Mouse (Mus musculus) intestine, embryonic 16.5 days (tissue): Measurements from ENCODE around the gene Uvrag. TPM values are rescaled to one million over a fixed set of nuclear protein-coding genes. Genes with fewer than 3 reads are reported as not detected.

Source experiments
- ATAC-seq: fragments of 200-750 bp; cut with Nextera tagmentation; 2 replicates; pipeline ENCODE4 v1.8.0; 2017; ENCODE audit warnings: moderate TSS enrichment, moderate library complexity
- H3K27ac ChIP-seq: fragments of 300-500 bp; sonication (generic); 2 replicates; pipeline ENCODE4 v1.5.1; 2014; ENCODE audit warnings: mild to moderate bottlenecking, low read length
- H3K27me3 ChIP-seq: fragments of 300-500 bp; sonication (generic); replicated peaks from 2 replicates; pipeline ENCODE4 v1.6.1; 2014; ENCODE audit warnings: low read length, control low read depth, mixed read lengths; ENCODE audit not compliant: control insufficient read depth, insufficient read depth
- H3K36me3 ChIP-seq: fragments of 300-500 bp; sonication (generic); 2 replicates; pipeline ENCODE4 v1.6.1; 2014; ENCODE audit warnings: low read length, control low read depth; ENCODE audit not compliant: control insufficient read depth, insufficient read depth
- H3K4me1 ChIP-seq: fragments of 300-500 bp; sonication (generic); 2 replicates; pipeline ENCODE4 v1.6.1; 2014; ENCODE audit warnings: low read length, control low read depth, mixed read lengths; ENCODE audit not compliant: control insufficient read depth, insufficient read depth
- H3K4me2 ChIP-seq: fragments of 300-500 bp; sonication (generic); 2 replicates; pipeline ENCODE4 v1.6.1; 2014; ENCODE audit warnings: low read depth, low read length, control low read depth
- H3K4me3 ChIP-seq: fragments of 300-500 bp; sonication (generic); 2 replicates; pipeline ENCODE4 v1.5.1; 2014; ENCODE audit warnings: mild to moderate bottlenecking, low read length
- H3K9ac ChIP-seq: fragments of 300-500 bp; sonication (generic); 2 replicates; pipeline ENCODE4 v1.6.1; 2014; ENCODE audit warnings: low read depth, low read length
- H3K9me3 ChIP-seq: fragments of 300-500 bp; sonication (generic); 2 replicates; pipeline ENCODE4 v1.6.1; 2016; ENCODE audit warnings: low read length, control low read depth; ENCODE audit not compliant: control insufficient read depth
- WGBS: fragments of 180-500 bp; shearing (Covaris S2); extraction: QIAGEN DNeasy Blood & Tissue Kit; methylation state at CpG from one replicate; pipeline ENCODE4 v1.1.7; 2014; 5-methylcytosine and 5-hydroxymethylcytosine counted together
- polyA plus RNA-seq: library from polyadenylated mRNA; unstranded; fragments of >200 nt; fragmentation: Nextera tagmentation; extraction: Ambion mirVana; gene quantifications from 2 replicates; pipeline ENCODE4 v1.2.1, GENCODE M21; 2015

The Uvrag gene
- 17.4 and 18.3 TPM in 2 replicates for polyA plus RNA-seq

DNA sequence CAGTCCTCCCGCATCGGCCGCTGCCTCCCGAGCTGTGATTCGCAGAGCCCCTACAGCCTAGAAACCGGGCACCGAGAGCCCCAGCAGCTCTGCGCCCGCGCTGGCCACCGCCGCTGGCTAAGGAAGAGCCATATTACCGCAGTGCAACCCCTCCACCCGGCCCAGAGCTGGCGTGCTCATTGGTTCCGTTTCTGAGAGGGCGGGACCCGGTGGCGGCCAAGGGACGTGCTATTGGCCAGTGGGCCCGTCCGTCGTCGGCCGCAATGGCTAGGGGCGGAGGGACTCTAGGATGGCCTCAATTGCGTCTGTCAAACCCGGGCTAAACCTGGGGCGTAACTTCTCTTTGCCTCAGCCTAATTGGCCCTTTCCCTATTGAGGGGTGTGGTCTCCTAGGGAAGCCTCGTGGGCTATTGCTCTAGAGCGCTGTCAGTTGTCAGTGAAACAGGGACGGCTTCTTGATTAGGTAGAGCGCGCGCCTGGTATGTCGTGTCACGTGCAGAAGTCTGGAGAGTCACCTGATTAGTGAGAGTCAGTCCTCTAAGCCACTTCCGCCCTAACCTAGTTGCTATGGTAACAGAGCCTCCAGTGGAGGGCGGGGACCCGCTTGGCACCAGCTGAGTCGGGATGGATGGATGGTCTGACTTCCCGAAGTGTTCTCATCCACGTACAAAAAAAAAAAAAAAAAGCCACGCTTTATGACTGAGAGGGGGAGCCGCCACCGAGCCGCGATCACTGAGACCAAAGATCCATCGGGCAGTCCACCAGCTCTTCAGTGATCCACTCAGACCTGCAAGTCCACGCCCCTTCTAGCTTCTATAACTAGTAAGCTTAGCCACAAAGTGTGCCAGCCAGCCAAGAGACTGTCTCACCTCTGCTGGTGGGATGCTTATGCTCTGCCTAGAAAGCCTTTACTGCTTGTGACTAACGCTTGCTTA is at the start of gene Uvrag:
TSS of gene Uvrag (minus strand) at position 158 of the 935 bp plus-strand sequence.
- H3K9ac ChIP-seq: peak within 1 kb of the TSS; percentile 97
- peak within 1 kb of the TSS; percentile 81 for H3K4me2 ChIP-seq
- H3K4me1 ChIP-seq: peaks cover 16% of the 10 kb centered on the region
- no peaks in the 10 kb centered on the region for H3K9me3 ChIP-seq
- H3K36me3 ChIP-seq: no peaks in the 10 kb centered on the region
- H3K4me3 ChIP-seq: peak within 1 kb of the TSS; percentile 97
- under 1% methylated on average over 51 of the region's 51 CpGs for WGBS
- peak; percentile 98 for ATAC-seq
- H3K27me3 ChIP-seq: no peaks in the 10 kb centered on the region
- H3K27ac ChIP-seq: peak within 1 kb of the TSS; percentile 92

DNA sequence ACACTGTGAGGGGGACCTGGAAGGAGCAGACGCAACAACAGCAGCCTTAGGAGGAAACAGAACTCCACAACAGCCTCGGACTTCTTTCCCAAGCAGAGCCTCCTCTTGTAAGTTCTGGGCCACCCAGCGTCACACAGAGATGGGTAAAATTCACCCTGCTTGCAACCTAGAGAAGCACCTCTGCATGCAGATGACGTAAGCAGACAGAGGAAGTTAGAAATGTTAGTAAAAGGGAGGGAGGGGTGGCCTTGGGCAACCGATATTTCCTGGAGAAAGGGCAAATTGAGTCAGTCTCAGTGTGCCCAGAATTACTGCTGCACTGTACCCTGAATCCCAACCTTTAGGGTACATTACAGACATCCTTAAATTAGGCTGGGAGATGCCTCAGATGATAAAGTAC is 48.9 kb upstream of the Uvrag start:
- Histone ChIP-seq H3K36me3 (no peaks in the 10 kb centered on the region), H3K9me3 (no peaks in the 10 kb centered on the region), H3K4me3 (no peak overlapping the region), H3K4me1 (no peaks in the 10 kb centered on the region; the same call in 1 of the 2 replicates), H3K4me2 (no peak overlapping the region), H3K27me3 (no peaks in the 10 kb centered on the region), H3K27ac (no peak overlapping the region), H3K9ac (no peak overlapping the region)
- ATAC-seq: no peak
- 77% methylated on average over 5 of the region's 5 CpGs for WGBS

DNA sequence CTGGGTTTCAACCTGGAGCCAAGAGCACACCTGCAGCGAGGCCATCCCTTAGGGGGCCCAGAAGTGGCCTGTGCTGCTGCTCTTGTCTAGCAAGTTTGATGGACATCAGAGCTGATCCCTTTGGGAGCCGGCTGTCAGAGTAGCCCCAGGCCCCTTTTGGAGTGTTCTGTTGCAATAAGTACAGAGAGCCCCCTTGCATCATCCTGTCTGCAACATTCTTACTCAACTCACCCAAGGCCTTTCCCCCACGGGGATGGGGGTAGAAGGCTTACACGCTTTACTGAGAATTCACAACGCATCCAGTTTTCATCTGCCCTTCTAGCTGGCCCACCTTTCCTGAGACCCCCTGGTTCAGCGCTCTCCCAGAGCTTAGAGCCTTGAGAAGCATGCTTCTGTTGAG is 47.7 kb upstream of the Uvrag start:
- WGBS: 82% methylated on average over 6 of the region's 6 CpGs
- no peaks in the 10 kb centered on the region; the same call in 1 of the 2 replicates for H3K4me1 ChIP-seq
- H3K27ac ChIP-seq: no peak overlapping the region
- ATAC-seq: no peak
- H3K36me3 ChIP-seq: no peaks in the 10 kb centered on the region
- no peaks in the 10 kb centered on the region for H3K27me3 ChIP-seq
- no peak overlapping the region for H3K9ac ChIP-seq
- H3K4me2 ChIP-seq: no peak overlapping the region
- no peak overlapping the region for H3K4me3 ChIP-seq
- H3K9me3 ChIP-seq: no peaks in the 10 kb centered on the region

DNA sequence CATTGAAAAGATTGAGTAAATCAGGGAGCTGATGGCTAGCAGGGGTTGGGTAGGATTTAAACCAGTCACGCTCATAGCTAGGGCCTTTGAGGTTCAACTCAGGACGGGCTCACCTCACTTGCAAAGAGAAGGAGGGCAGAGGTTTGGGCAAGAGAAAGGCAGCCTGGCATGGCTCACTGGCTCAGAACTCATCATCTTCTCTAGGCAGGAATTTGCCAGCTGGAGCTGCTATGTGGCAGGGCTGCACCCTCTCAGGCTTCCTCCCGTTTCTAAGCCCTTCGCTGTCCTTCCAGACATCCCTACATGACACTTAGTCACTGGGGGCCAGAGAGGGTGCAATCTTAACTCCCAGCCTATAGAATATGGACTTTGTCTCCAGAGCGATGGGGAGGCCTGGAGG is 46.5 kb upstream of the Uvrag start:
- WGBS: 78% methylated on average over 5 of the region's 5 CpGs
- Histone ChIP-seq H3K4me1 (no peaks in the 10 kb centered on the region; the same call in 1 of the 2 replicates), H3K4me2 (no peak overlapping the region), H3K4me3 (no peak overlapping the region), H3K27ac (no peak overlapping the region), H3K27me3 (no peaks in the 10 kb centered on the region), H3K9ac (no peak overlapping the region), H3K9me3 (no peaks in the 10 kb centered on the region), H3K36me3 (no peaks in the 10 kb centered on the region)
- no peak for ATAC-seq

DNA sequence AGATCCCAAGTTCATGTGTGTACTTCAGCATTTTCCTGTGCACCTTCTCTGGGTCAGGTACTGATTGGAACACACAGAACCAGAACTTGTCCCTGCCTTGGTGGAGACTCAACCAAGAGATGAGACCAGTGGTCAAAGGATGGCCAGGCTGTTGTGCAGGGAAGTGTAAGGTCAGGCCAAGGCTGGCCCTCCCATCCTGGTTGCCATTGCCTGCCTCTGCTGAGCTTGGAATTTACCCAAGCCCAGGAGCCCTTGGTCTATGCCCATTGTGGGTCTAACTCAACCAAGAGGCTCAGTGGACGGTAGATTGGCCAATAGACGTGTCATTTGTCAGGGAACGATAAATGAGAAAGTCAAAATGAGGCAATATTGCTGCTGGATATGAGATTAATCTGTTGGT is 44.5 kb upstream of the Uvrag start:
- H3K4me2 ChIP-seq: no peak overlapping the region

DNA sequence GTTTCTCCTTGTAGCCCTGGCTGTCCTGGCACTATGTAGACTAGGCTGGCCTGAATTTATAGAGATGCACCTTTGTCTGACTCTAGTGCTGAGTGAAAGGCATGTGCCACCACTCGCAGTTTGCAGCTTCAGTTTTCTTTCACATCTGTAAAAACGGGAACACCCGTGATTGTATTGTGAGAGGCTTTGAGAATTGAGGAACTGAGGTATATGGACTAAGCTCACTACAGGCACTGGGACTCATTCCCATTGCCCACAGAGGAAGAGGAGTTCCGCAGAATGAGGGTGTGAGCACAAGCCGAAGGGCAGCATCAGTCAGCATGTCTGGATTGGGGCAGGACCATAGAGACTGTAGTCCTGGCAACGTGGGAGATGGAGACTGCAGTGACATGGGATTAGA is 42.8 kb upstream of the Uvrag start:
- peak overlapping the region; percentile 97 for H3K4me2 ChIP-seq
- no peaks in the 10 kb centered on the region for H3K9me3 ChIP-seq
- H3K27me3 ChIP-seq: no peaks in the 10 kb centered on the region
- H3K36me3 ChIP-seq: no peaks in the 10 kb centered on the region
- WGBS: 80% methylated on average over 6 of the region's 6 CpGs
- ATAC-seq: no peak
- H3K27ac ChIP-seq: no peak overlapping the region
- no peak overlapping the region for H3K4me3 ChIP-seq
- H3K4me1 ChIP-seq: peaks cover 14% of the 10 kb centered on the region
- H3K9ac ChIP-seq: peak overlapping the region; percentile 16; the same call in 1 of the 2 replicates

More for the DNA sequence above, 44.5 kb upstream of the Uvrag start:
- H3K27me3 ChIP-seq: no peaks in the 10 kb centered on the region
- H3K4me3 ChIP-seq: no peak overlapping the region
- H3K27ac ChIP-seq: no peak overlapping the region
- H3K9ac ChIP-seq: no peak overlapping the region
- no peaks in the 10 kb centered on the region for H3K9me3 ChIP-seq
- WGBS: 92% methylated on average over 3 of the region's 3 CpGs
- H3K36me3 ChIP-seq: no peaks in the 10 kb centered on the region
- ATAC-seq: no peak
- H3K4me1 ChIP-seq: peaks cover 11% of the 10 kb centered on the region

DNA sequence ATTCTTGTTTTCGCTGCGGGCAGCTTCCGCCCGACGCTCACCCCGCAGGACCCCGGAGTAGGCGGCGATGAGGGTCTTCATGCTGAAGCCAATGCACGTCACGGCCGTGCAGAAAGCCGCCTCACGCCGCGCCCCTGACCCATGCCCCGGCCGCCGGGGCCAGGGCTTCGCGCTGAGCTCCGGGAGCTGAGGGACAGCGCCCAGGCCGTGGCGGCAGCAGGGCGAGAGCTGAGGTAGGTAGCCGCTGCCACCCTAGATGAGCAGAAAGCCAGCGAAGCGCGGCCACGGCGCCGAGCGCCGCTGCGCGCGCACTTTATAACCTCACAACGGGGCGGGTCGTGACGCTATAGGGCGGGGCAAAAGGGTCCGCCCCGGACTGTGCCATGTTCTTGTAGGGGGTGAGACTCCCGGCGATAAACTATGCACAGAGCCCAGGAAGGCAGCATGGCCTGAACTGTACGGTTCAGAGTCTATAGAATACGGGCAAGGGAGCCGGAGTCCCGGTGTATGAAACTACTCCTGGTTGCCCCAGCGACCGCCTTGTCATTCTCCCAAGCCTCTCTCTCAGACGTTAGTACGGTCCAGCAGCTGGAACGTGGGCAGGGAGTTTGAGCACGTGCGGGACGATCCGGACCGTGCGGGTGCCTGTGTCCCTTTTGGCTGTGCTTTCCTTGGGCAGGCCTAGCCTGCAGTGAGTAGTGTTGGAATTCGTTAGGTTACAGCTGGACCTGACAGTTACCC is 41.7 kb upstream of the Uvrag start, which contains the start of gene Dgat2:
TSS of gene Dgat2 (minus strand) at position 288 of the 741 bp plus-strand sequence.
- H3K27ac ChIP-seq: peak within 1 kb of the TSS; percentile 81

DNA sequence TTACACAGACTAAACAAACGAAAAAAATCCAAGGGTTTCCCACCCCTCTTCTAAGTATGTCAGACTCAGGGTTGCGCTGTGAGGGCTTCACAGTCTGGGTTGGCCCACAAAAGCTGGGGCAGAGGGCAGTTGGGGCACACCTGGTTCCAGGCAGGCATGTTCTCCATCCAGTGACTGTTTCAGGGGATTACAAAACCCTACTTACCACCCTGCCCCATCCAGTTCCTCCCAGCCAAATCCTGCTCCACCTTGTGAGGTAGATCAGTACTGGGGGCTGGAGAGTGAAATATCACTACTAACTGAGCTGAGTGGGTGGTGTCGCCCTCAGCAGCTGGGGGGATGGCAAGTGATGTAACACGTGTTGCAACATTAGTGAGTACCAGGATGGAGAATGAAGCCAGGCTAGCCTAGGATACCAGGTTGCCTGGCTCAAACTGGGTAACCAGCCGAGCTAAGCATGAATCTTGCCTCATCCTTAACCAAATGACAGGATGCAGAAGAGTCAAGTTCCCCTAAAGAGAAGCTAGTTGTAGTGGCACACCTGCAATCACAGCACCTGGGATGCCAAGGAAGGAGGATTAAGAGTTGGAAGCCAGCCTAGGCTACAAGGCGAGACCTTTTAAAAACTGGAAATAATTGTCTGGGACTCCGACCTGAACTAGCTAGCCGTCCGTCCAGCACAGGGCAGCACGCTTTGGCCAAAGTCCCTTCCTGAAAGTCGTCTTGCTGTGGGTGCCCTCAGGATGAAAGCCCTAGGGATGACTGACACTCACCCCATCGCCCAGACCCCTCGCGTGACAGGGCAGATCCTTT is 40.9 kb upstream of the Uvrag start:
- peak overlapping the region; percentile 97 for H3K4me2 ChIP-seq
- peak overlapping the region; percentile 69; the same call in 1 of the 2 replicates for H3K27ac ChIP-seq
- peak overlapping the region; percentile 91 for H3K4me3 ChIP-seq
- H3K9ac ChIP-seq: peak overlapping the region; percentile 95
- ATAC-seq: peak; percentile 25
- no peaks in the 10 kb centered on the region for H3K9me3 ChIP-seq
- WGBS: 20% methylated on average over 14 of the region's 14 CpGs
- H3K4me1 ChIP-seq: peaks cover 14% of the 10 kb centered on the region
- H3K27me3 ChIP-seq: no peaks in the 10 kb centered on the region
- no peaks in the 10 kb centered on the region for H3K36me3 ChIP-seq

More for the DNA sequence above, 41.7 kb upstream of the Uvrag start, which contains the start of gene Dgat2:
- peak; percentile 93 for ATAC-seq
- peak within 1 kb of the TSS; percentile 91 for H3K4me3 ChIP-seq
- H3K36me3 ChIP-seq: no peaks in the 10 kb centered on the region
- under 1% methylated on average over 63 of the region's 63 CpGs for WGBS
- H3K4me2 ChIP-seq: peak within 1 kb of the TSS; percentile 97
- no peaks in the 10 kb centered on the region for H3K27me3 ChIP-seq
- H3K4me1 ChIP-seq: peaks cover 14% of the 10 kb centered on the region
- no peaks in the 10 kb centered on the region for H3K9me3 ChIP-seq
- peak within 1 kb of the TSS; percentile 95 for H3K9ac ChIP-seq
